Mouse (Mus musculus) bone marrow, adult 2 months (tissue): ENCODE results near the gene Pam16.

Source experiments
- CTCF ChIP-seq: fragments of 200-500 bp; IDR thresholded peaks from 2 replicates; pipeline ENCODE4 v1.5.1; 2011; ENCODE audit warnings: low read length, control low read depth; ENCODE audit not compliant: control insufficient read depth, insufficient read depth
- POLR2A ChIP-seq: fragments of 200-500 bp; IDR thresholded peaks from 2 replicates; pipeline ENCODE4 v1.6.1; 2011; ENCODE audit warnings: low read depth, mild to moderate bottlenecking, control low read depth, low read length, borderline replicate concordance; ENCODE audit not compliant: control insufficient read depth

GRCm38 (mm10) chr16:4570737-4571136 is 54.1 kb downstream of the Pam16 start:
- TF ChIP-seq POLR2A, result no peak
- no peak for TF ChIP-seq CTCF
